Mouse (Mus musculus) lung, adult 2 months (tissue): ENCODE measurements around the gene Nfe2l3. TPM values are rescaled to one million over a fixed set of nuclear protein-coding genes. Genes with fewer than 3 reads are reported as not detected.
A peak's percentile ranks its signal among the peaks of the same experiment; 100 is the strongest.

Source experiments
- DNase-seq: peaks from one replicate; pipeline ENCODE4 v3.0.0; 2022
- H3K4me1 ChIP-seq: fragments of 200-500 bp; 2 replicates; pipeline ENCODE4 v1.6.1; 2011; ENCODE audit warnings: low read length; ENCODE audit not compliant: control insufficient read depth, insufficient read depth
- H3K4me3 ChIP-seq: fragments of 200-500 bp; replicated peaks from 2 replicates; pipeline ENCODE3; 2011; ENCODE audit warnings: low read depth, mild to moderate bottlenecking, control low read depth, low read length; ENCODE audit errors: extremely low read depth
- CTCF ChIP-seq: fragments of 200-500 bp; IDR thresholded peaks from 2 replicates; pipeline ENCODE4 v1.5.1; 2011; ENCODE audit warnings: mild to moderate bottlenecking, low read length, control low read depth; ENCODE audit not compliant: insufficient read depth
- POLR2A ChIP-seq: fragments of 200-500 bp; IDR thresholded peaks from 2 replicates; pipeline ENCODE4 v1.6.1; 2011; ENCODE audit warnings: low read depth, mild to moderate bottlenecking, control low read depth, low read length, borderline replicate concordance; ENCODE audit errors: extremely low read depth
- WGBS: fragments of 180-500 bp; shearing (Covaris S2); methylation state at CpG from one replicate; pipeline ENCODE4 v1.1.7; 2018; 5-methylcytosine and 5-hydroxymethylcytosine counted together
- polyA plus RNA-seq: library from polyadenylated mRNA; depleted of rRNA; stranded (reverse); fragments of >200 nt; gene quantifications from 2 replicates; pipeline ENCODE4 v1.2.3, GENCODE M21; 2012

Nfe2l3 gene
- polyA plus RNA-seq, 1 experiment = 3.5 TPM

GRCm38 (mm10) chr6:51460363-51460762 lies 27.9 kb downstream of the Nfe2l3 start:
- TF ChIP-seq CTCF = no peak
- TF ChIP-seq POLR2A = no peak
- no peak overlapping the region for H3K4me3 ChIP-seq
- WGBS = 68% methylated on average over 3 of the region's 3 CpGs

GRCm38 (mm10) chr6:51467649-51468048 lies 35.2 kb downstream of the Nfe2l3 start:
- DNase-seq = no peak
- WGBS = under 1% methylated on average over 2 of the region's 2 CpGs
- TF ChIP-seq POLR2A = no peak
- TF ChIP-seq CTCF = no peak
- Histone ChIP-seq H3K4me3 (peak overlapping the region; percentile 98), H3K4me1 (peaks cover 11% of the 10 kb centered on the region)

More at GRCm38 (mm10) chr6:51460363-51460762, 27.9 kb downstream of the Nfe2l3 start:
- H3K4me1 ChIP-seq = no peaks in the 10 kb centered on the region; the same call in none of the 2 replicates
- DNase-seq = no peak

GRCm38 (mm10) chr6:51468891-51469561 lies 36.6 kb downstream of the Nfe2l3 start:
- Histone ChIP-seq H3K4me3 (peak overlapping the region; percentile 98), H3K4me1 (peaks cover 11% of the 10 kb centered on the region)
- DNase-seq = peak; percentile 85
- TF ChIP-seq CTCF (no peak), POLR2A (peak; percentile 83; the same call in 1 of the 2 replicates)
- WGBS = under 1% methylated on average over 63 of the region's 63 CpGs

GRCm38 (mm10) chr6:51469715-51470310 lies 37.3 kb downstream of the Nfe2l3 start, which contains the start of gene Hnrnpa2b1:
Gene Hnrnpa2b1 (minus strand): TSS chr6:51469894.
- Histone ChIP-seq H3K4me3 (peak within 1 kb of the TSS; percentile 98), H3K4me1 (peaks cover 11% of the 10 kb centered on the region)
- under 1% methylated on average over 63 of the region's 63 CpGs for WGBS
- TF ChIP-seq CTCF (no peak), POLR2A (peak; percentile 98)
- DNase-seq = peak; percentile 99

- peaks cover 11% of the 10 kb centered on the region for H3K4me1 ChIP-seq
- peak within 1 kb of the TSS; percentile 98 for H3K4me3 ChIP-seq
- peak; percentile 9; the same call in 1 of the 2 replicates for TF ChIP-seq POLR2A
- TF ChIP-seq CTCF = no peak
- WGBS = under 1% methylated on average over 79 of the region's 99 CpGs
- DNase-seq = peak; percentile 79
These were observed 38.1 kb downstream of the Nfe2l3 start, which contains the start of gene Cbx3 for GRCm38 (mm10) chr6:51470311-51471178. Gene Cbx3 (plus strand): TSS chr6:51470360.

- no peak for TF ChIP-seq CTCF
- no peak for TF ChIP-seq POLR2A
- under 1% methylated on average over 10 of the region's 10 CpGs for WGBS
- peaks cover 7% of the 10 kb centered on the region for H3K4me1 ChIP-seq
- H3K4me3 ChIP-seq = peak overlapping the region; percentile 98
- no peak for DNase-seq
These were observed 38.7 kb downstream of the Nfe2l3 start for GRCm38 (mm10) chr6:51471179-51471505.

GRCm38 (mm10) chr6:51471782-51472181 lies 39.3 kb downstream of the Nfe2l3 start:
- no peak for TF ChIP-seq POLR2A
- WGBS = 32% methylated on average over 3 of the region's 3 CpGs
- Histone ChIP-seq H3K4me3 (no peak overlapping the region), H3K4me1 (peaks cover 5% of the 10 kb centered on the region)
- DNase-seq = no peak

GRCm38 (mm10) chr6:51472213-51472612 lies 39.7 kb downstream of the Nfe2l3 start:
- H3K4me1 ChIP-seq = peaks cover 3% of the 10 kb centered on the region
- H3K4me3 ChIP-seq = no peak overlapping the region
- TF ChIP-seq CTCF (no peak), POLR2A (no peak)
- no peak for DNase-seq
- 38% methylated on average over 4 of the region's 4 CpGs for WGBS

- no peak overlapping the region for H3K4me3 ChIP-seq
- 94% methylated on average over 4 of the region's 4 CpGs for WGBS
- no peak for TF ChIP-seq POLR2A
- no peak for TF ChIP-seq CTCF
- no peak for DNase-seq
- H3K4me1 ChIP-seq = no peaks in the 10 kb centered on the region
These were observed 46.8 kb downstream of the Nfe2l3 start for GRCm38 (mm10) chr6:51479136-51479731.
